Mouse (Mus musculus) liver, embryonic 14.5 days (tissue): ENCODE measurements around the gene Zfp317.

Source experiments
- CTCF ChIP-seq: IDR thresholded peaks from 2 replicates; pipeline ENCODE4 v1.5.1; 2016; ENCODE audit warnings: antibody characterized with exemption, low read depth, control low read depth
- EP300 ChIP-seq: IDR thresholded peaks from 2 replicates; pipeline ENCODE4 v1.6.1; 2016; ENCODE audit warnings: antibody characterized with exemption, low read depth

DNA sequence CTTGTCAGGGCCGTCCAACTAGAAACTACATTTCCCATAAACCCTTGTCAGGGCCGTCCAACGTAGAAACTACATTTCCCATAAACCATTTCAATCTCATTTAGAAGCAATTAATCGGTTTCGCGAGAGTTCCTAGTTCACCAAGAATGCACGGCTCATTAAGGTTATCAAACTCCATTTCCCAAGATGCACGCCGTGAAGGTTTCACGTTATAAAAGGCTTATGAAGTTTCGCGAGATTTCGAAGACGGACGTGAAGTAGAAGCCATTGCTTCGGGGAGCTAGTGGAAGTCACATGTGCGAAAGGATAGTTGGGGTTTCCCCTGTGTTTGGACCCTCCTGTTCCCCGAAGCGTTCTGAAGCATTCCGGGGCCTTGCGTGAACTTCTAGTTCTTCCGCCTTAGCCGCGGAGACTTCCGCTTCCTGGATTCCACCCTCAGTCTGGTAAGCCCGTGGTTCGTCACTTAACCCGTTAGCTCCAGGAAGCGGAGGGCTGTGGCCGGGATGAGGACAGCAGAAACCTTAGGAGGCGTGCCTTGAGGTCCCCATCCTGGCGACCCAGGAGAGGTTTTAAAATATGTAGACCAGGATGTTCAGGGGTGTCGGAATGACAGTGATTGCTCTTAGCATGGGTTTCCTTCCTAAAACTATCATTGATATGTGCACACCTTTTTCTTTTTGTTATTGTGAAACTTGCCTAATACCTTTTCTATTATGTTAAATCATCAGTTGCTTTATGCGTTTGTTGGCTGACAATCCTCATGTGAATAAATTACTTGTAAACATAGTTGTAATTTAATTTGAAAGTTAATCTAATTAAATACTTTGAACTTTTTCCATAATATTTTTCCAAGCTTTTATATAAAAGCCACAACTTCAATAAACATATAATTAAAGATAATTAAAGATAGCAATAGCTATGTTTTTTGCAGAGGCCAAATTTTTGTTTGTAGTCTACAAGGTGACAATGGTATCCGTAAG, at the start of gene Zfp317:
- no peak for TF ChIP-seq CTCF
- TF ChIP-seq EP300 = no peak
